Mouse (Mus musculus): ENCODE data around the gene Arrdc2. TPM values are rescaled to one million over a fixed set of nuclear protein-coding genes. Genes with fewer than 3 reads are reported as not detected.

Arrdc2 gene
- polyA plus RNA-seq, 1 experiment from 2014 or later, result 6.3 TPM

GRCm38 (mm10) chr8:70849333-70849990 lies 9.9 kb upstream of the Arrdc2 start:
- H3K4me3 ChIP-seq (ENCODE audit: low read depth, low read length), result no peak overlapping the region
- no peaks in the 10 kb centered on the region for H3K27me3 ChIP-seq (ENCODE audit: control insufficient read depth, insufficient read depth, low read length)

GRCm38 (mm10) chr8:70846371-70847154 lies 7.0 kb upstream of the Arrdc2 start:
- Histone ChIP-seq H3K27ac (ENCODE audit: low read depth, low read length) (no peak overlapping the region), H3K36me3 (ENCODE audit: control insufficient read depth, insufficient read depth, low read length) (no peaks in the 10 kb centered on the region), H3K4me3 (ENCODE audit: low read depth, low read length) (no peak overlapping the region), H3K4me2 (ENCODE audit: low read depth, low read length, severe bottlenecking) (no peak overlapping the region), H3K9me3 (ENCODE audit: control insufficient read depth, low read length) (no peaks in the 10 kb centered on the region), H3K27me3 (ENCODE audit: control insufficient read depth, insufficient read depth, low read length) (no peaks in the 10 kb centered on the region), H3K9ac (ENCODE audit: low read length) (no peak overlapping the region), H3K4me1 (replicated peaks; ENCODE audit: control insufficient read depth, insufficient read depth, low read length) (no peaks in the 10 kb centered on the region)
- DNase-seq (ENCODE audit: low spot score) (peak; percentile 49), ATAC-seq (replicated peaks; ENCODE audit: low FRiP score) (no peak)
- WGBS, result 47% methylated on average over 15 of the region's 15 CpGs

More at GRCm38 (mm10) chr8:70849333-70849990, 9.9 kb upstream of the Arrdc2 start:
- Histone ChIP-seq H3K36me3 (ENCODE audit: control insufficient read depth, insufficient read depth, low read length) (no peaks in the 10 kb centered on the region), H3K4me1 (replicated peaks; ENCODE audit: control insufficient read depth, insufficient read depth, low read length) (no peaks in the 10 kb centered on the region), H3K9ac (ENCODE audit: low read length) (no peak overlapping the region), H3K9me3 (ENCODE audit: control insufficient read depth, low read length) (no peaks in the 10 kb centered on the region), H3K4me2 (ENCODE audit: low read depth, low read length, severe bottlenecking) (no peak overlapping the region), H3K27ac (ENCODE audit: low read depth, low read length) (no peak overlapping the region)
- ATAC-seq (replicated peaks; ENCODE audit: low FRiP score) (no peak), DNase-seq (ENCODE audit: low spot score) (no peak)
- 82% methylated on average over 3 of the region's 3 CpGs for WGBS

- H3K9me3 ChIP-seq (ENCODE audit: control insufficient read depth, low read length), result no peaks in the 10 kb centered on the region
- no peak overlapping the region for H3K4me3 ChIP-seq (ENCODE audit: low read depth, low read length)
- H3K27ac ChIP-seq (ENCODE audit: low read depth, low read length), result no peak overlapping the region
- no peak for DNase-seq (ENCODE audit: low spot score)
- H3K27me3 ChIP-seq (ENCODE audit: control insufficient read depth, insufficient read depth, low read length), result no peaks in the 10 kb centered on the region
- 0 out of 2 replicates have a peak, but pooled peaks cover 2% of the 10 kb centered on the region for H3K4me1 ChIP-seq (replicated peaks; ENCODE audit: control insufficient read depth, insufficient read depth, low read length)
- no peak for ATAC-seq (replicated peaks; ENCODE audit: low FRiP score)
- H3K4me2 ChIP-seq (ENCODE audit: low read depth, low read length, severe bottlenecking), result no peak overlapping the region
- H3K36me3 ChIP-seq (ENCODE audit: control insufficient read depth, insufficient read depth, low read length), result no peaks in the 10 kb centered on the region
- WGBS, result 44% methylated on average over 5 of the region's 5 CpGs
- H3K9ac ChIP-seq (ENCODE audit: low read length), result no peak overlapping the region
Observed at GRCm38 (mm10) chr8:70845108-70845507, 5.6 kb upstream of the Arrdc2 start.

GRCm38 (mm10) chr8:70844523-70844922 lies 5.0 kb upstream of the Arrdc2 start:
- Histone ChIP-seq H3K4me3 (ENCODE audit: low read depth, low read length) (no peak overlapping the region), H3K9ac (ENCODE audit: low read length) (no peak overlapping the region), H3K4me1 (replicated peaks; ENCODE audit: control insufficient read depth, insufficient read depth, low read length) (0 out of 2 replicates have a peak, but pooled peaks cover 2% of the 10 kb centered on the region), H3K36me3 (ENCODE audit: control insufficient read depth, insufficient read depth, low read length) (no peaks in the 10 kb centered on the region), H3K27ac (ENCODE audit: low read depth, low read length) (no peak overlapping the region), H3K9me3 (ENCODE audit: control insufficient read depth, low read length) (no peaks in the 10 kb centered on the region), H3K27me3 (ENCODE audit: control insufficient read depth, insufficient read depth, low read length) (no peaks in the 10 kb centered on the region), H3K4me2 (ENCODE audit: low read depth, low read length, severe bottlenecking) (no peak overlapping the region)
- 2% methylated on average over 6 of the region's 6 CpGs for WGBS
- peak; percentile 11; the same call in 1 of the 2 replicates for ATAC-seq (replicated peaks; ENCODE audit: low FRiP score)
- DNase-seq (ENCODE audit: low spot score), result peak; percentile 96

- 0 out of 2 replicates have a peak, but pooled peaks cover 2% of the 10 kb centered on the region for H3K4me1 ChIP-seq (replicated peaks; ENCODE audit: control insufficient read depth, insufficient read depth, low read length)
- H3K27ac ChIP-seq (ENCODE audit: low read depth, low read length), result peak overlapping the region; percentile 18; the same call in 1 of the 2 replicates
- DNase-seq (ENCODE audit: low spot score), result peak; percentile 46
- no peak overlapping the region for H3K4me3 ChIP-seq (ENCODE audit: low read depth, low read length)
- no peak overlapping the region for H3K4me2 ChIP-seq (ENCODE audit: low read depth, low read length, severe bottlenecking)
- no peaks in the 10 kb centered on the region for H3K27me3 ChIP-seq (ENCODE audit: control insufficient read depth, insufficient read depth, low read length)
- ATAC-seq (replicated peaks; ENCODE audit: low FRiP score), result no peak
- no peaks in the 10 kb centered on the region for H3K36me3 ChIP-seq (ENCODE audit: control insufficient read depth, insufficient read depth, low read length)
- 90% methylated on average over 8 of the region's 8 CpGs for WGBS
- no peak overlapping the region for H3K9ac ChIP-seq (ENCODE audit: low read length)
- no peaks in the 10 kb centered on the region for H3K9me3 ChIP-seq (ENCODE audit: control insufficient read depth, low read length)
Observed at GRCm38 (mm10) chr8:70843941-70844340, 4.4 kb upstream of the Arrdc2 start.

- Histone ChIP-seq H3K27ac (ENCODE audit: low read depth, low read length) (peak overlapping the region; percentile 7; the same call in 1 of the 2 replicates), H3K27me3 (ENCODE audit: control insufficient read depth, insufficient read depth, low read length) (no peaks in the 10 kb centered on the region), H3K4me2 (ENCODE audit: low read depth, low read length, severe bottlenecking) (no peak overlapping the region), H3K4me1 (replicated peaks; ENCODE audit: control insufficient read depth, insufficient read depth, low read length) (peaks cover 5% of the 10 kb centered on the region; the same call in 1 of the 2 replicates), H3K9ac (ENCODE audit: low read length) (no peak overlapping the region; the same call in 1 of the 2 replicates), H3K36me3 (ENCODE audit: control insufficient read depth, insufficient read depth, low read length) (no peaks in the 10 kb centered on the region), H3K9me3 (ENCODE audit: control insufficient read depth, low read length) (no peaks in the 10 kb centered on the region), H3K4me3 (ENCODE audit: low read depth, low read length) (no peak overlapping the region)
- no peak for DNase-seq (ENCODE audit: low spot score)
- ATAC-seq (replicated peaks; ENCODE audit: low FRiP score), result no peak
- 83% methylated on average over 5 of the region's 5 CpGs for WGBS
Observed at GRCm38 (mm10) chr8:70843214-70843773, 3.8 kb upstream of the Arrdc2 start.

- H3K27me3 ChIP-seq (ENCODE audit: control insufficient read depth, insufficient read depth, low read length), result no peaks in the 10 kb centered on the region
- H3K27ac ChIP-seq (ENCODE audit: low read depth, low read length), result no peak overlapping the region
- no peak overlapping the region for H3K9ac ChIP-seq (ENCODE audit: low read length)
- ATAC-seq (replicated peaks; ENCODE audit: low FRiP score) (no peak), DNase-seq (ENCODE audit: low spot score) (no peak)
- no peaks in the 10 kb centered on the region for H3K36me3 ChIP-seq (ENCODE audit: control insufficient read depth, insufficient read depth, low read length)
- peaks cover 5% of the 10 kb centered on the region; the same call in 1 of the 2 replicates for H3K4me1 ChIP-seq (replicated peaks; ENCODE audit: control insufficient read depth, insufficient read depth, low read length)
- no peak overlapping the region for H3K4me2 ChIP-seq (ENCODE audit: low read depth, low read length, severe bottlenecking)
- no peak overlapping the region for H3K4me3 ChIP-seq (ENCODE audit: low read depth, low read length)
- 73% methylated on average over 25 of the region's 25 CpGs for WGBS
- H3K9me3 ChIP-seq (ENCODE audit: control insufficient read depth, low read length), result no peaks in the 10 kb centered on the region
Observed at GRCm38 (mm10) chr8:70842484-70842883, 3.0 kb upstream of the Arrdc2 start.

GRCm38 (mm10) chr8:70841147-70842072 lies 1.9 kb upstream of the Arrdc2 start:
- H3K4me1 ChIP-seq (replicated peaks; ENCODE audit: control insufficient read depth, insufficient read depth, low read length), result peaks cover 5% of the 10 kb centered on the region; the same call in 1 of the 2 replicates
- no peak overlapping the region for H3K4me3 ChIP-seq (ENCODE audit: low read depth, low read length)
- ATAC-seq (replicated peaks; ENCODE audit: low FRiP score) (no peak), DNase-seq (ENCODE audit: low spot score) (peak; percentile 96)
- no peak overlapping the region for H3K27ac ChIP-seq (ENCODE audit: low read depth, low read length)
- no peak overlapping the region for H3K9ac ChIP-seq (ENCODE audit: low read length)
- H3K4me2 ChIP-seq (ENCODE audit: low read depth, low read length, severe bottlenecking), result no peak overlapping the region
- H3K36me3 ChIP-seq (ENCODE audit: control insufficient read depth, insufficient read depth, low read length), result no peaks in the 10 kb centered on the region
- 44% methylated on average over 22 of the region's 22 CpGs for WGBS
- H3K27me3 ChIP-seq (ENCODE audit: control insufficient read depth, insufficient read depth, low read length), result no peaks in the 10 kb centered on the region
- no peaks in the 10 kb centered on the region for H3K9me3 ChIP-seq (ENCODE audit: control insufficient read depth, low read length)
